Mouse (Mus musculus) spleen, postnatal 4 days (tissue): ENCODE data around the gene Btbd35f1.
A peak's percentile ranks its signal among the peaks of the same experiment; 100 is the strongest.
"Not testable (repeated sequence)": the region's sequence is repeated elsewhere in the genome, so short reads cannot be mapped to it uniquely, and the experiment has no call there.

Experiments used
- DNase-seq, 2 experiments: peaks; one replicate each; pipeline ENCODE4 v3.0.0; 2022; ENCODE audit warnings: low spot score in 2 of 2

The Btbd35f1 gene

DNA sequence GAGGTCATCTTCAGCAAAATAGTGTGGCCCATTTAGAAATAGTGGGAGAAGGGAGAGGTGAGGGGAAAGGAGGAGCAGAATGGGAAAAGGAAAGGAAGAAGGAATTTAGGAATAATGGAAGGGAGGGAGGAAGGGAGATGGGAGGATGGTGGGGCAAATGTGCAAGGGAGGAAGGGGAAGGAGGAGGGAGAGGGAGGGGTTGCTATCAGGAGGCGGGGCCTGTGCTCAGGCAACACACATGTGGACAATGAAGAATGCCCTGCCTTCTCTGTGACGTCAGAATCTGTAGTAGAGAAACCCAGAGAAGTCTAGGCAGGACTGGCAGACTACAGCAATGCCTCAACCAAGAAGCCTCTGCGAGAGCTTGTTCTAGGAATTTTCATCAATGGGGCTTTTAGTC is at the start of gene Btbd35f1:
Btbd35f1 (plus strand) TSS at position 301 of the 400 bp plus-strand sequence.
- not testable (repeated sequence) for DNase-seq

DNA sequence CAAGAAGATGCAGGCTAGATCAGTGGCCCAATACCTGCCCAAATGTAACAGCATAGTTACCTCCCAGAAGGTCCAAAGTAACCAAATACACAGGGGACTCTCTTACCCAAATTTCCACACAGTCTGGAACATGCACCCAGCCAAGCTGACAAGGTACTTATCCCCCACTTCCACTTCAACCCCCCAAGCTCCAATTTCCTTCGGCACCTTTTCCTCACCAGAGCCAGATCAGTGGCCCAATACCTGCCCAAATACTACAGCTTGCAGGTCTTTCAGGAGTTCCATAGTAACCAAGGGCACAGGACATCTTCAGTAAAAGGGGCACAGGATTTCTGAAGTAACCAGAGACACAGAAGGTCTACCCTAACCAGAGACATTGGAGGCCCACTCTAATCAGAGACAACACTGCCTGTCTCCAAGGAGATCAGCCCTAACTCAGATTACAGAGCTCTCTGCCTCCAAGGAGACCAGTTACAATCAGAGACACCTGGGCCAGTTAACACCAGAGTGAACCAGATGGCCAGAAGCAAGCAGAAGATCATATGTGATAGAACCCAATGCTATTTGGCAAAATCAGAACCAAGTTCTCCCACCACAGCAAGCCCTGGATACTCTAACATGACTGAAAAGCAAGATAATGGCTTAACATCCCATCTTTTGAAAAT is 31.2 kb downstream of the Btbd35f1 start:
- peak in 1 of 2 experiments; percentile 65 for DNase-seq

DNA sequence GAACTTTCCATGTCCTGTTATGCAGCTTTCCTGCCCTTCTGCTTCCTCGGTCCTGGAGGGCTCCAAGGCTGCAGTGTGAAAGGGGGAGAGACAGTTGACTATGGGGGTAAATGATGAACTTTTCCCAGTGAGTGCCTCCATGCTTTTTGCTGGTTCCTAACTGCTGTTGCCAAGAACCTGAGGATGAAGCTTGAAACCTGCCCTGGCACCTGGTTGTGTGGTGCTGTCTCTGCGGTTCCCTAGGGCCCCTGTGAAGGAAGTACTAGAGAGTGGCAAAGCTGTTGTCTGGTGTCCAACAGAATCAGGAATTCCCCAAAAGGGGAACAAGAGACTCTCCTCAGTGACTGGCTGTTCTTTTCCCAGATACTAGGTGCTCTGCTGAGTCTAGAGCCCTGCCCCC is 41.2 kb downstream of the Btbd35f1 start:
- DNase-seq = peak in 1 of 2 experiments; percentile 67

DNA sequence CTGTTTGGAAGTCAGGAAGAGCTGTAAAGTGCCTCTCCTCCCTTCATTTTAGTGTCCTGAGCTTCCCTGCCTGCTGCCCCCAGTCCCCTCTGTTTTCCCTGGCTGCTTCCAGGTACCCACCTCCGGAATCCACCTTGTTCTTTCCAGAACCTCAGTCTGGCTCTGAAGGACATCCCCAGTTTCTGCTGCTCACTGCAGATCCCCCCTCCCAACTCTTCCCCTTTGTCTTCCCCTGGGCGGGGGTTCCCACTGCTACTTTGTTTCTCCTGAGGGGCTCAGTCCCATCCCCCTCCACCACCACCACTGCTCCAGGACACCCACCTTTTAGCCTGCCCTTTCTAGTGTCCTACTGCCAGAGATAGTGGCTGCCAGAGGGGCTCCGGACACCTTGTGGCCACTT is 41.6 kb downstream of the Btbd35f1 start:
- DNase-seq = peak in 1 of 2 experiments; percentile 61
